Mouse (Mus musculus): ENCODE measurements around the gene Nln. TPM values are rescaled to one million over a fixed set of nuclear protein-coding genes. Genes with fewer than 3 reads are reported as not detected.
A peak's percentile ranks its signal among the peaks of the same experiment; 100 is the strongest.

The Nln gene
- polyA plus RNA-seq, 1 experiment from 2014 or later = 70.8 TPM

GRCm38 (mm10) chr13:104061975-104062750, 47.3 kb downstream of the Nln start:
- Histone ChIP-seq H3K36me3 (replicated peaks) (peaks cover 19% of the 10 kb centered on the region; the same call in 1 of the 2 replicates), H3K27ac (no peak overlapping the region; the same call in 1 of the 2 replicates), H3K9ac (no peak overlapping the region), H3K4me2 (no peak overlapping the region), H3K27me3 (replicated peaks) (no peaks in the 10 kb centered on the region), H3K4me1 (no peaks in the 10 kb centered on the region), H3K4me3 (no peak overlapping the region), H3K9me3 (no peaks in the 10 kb centered on the region)
- ATAC-seq (replicated peaks) = 0 out of 2 replicates have a peak, but pooled peaks have one; percentile 60
- 63% methylated on average over 2 of the region's 2 CpGs for WGBS

- Histone ChIP-seq H3K27ac (no peak overlapping the region), H3K4me1 (no peaks in the 10 kb centered on the region), H3K9me3 (no peaks in the 10 kb centered on the region), H3K9ac (no peak overlapping the region), H3K4me3 (no peak overlapping the region), H3K36me3 (replicated peaks) (peaks cover 25% of the 10 kb centered on the region; the same call in 1 of the 2 replicates), H3K4me2 (no peak overlapping the region), H3K27me3 (replicated peaks) (no peaks in the 10 kb centered on the region)
- ATAC-seq (replicated peaks) = no peak
- WGBS = 83% methylated on average over 1 of the region's 1 CpGs
Observed at GRCm38 (mm10) chr13:104060231-104060630, 49.2 kb downstream of the Nln start.

- WGBS = 75% methylated on average over 4 of the region's 4 CpGs
Observed at GRCm38 (mm10) chr13:104059536-104059935, 49.9 kb downstream of the Nln start.

GRCm38 (mm10) chr13:104058761-104059160, 50.7 kb downstream of the Nln start:
- peaks cover 21% of the 10 kb centered on the region; the same call in 1 of the 2 replicates for H3K36me3 ChIP-seq (replicated peaks)
- no peak for ATAC-seq (replicated peaks)
- no peaks in the 10 kb centered on the region for H3K27me3 ChIP-seq (replicated peaks)
- H3K27ac ChIP-seq = no peak overlapping the region
- H3K9me3 ChIP-seq = no peaks in the 10 kb centered on the region
- no peak overlapping the region for H3K4me2 ChIP-seq
- WGBS = 90% methylated on average over 9 of the region's 9 CpGs
- no peak overlapping the region for H3K9ac ChIP-seq
- no peaks in the 10 kb centered on the region for H3K4me1 ChIP-seq
- no peak overlapping the region for H3K4me3 ChIP-seq

More at GRCm38 (mm10) chr13:104059536-104059935, 49.9 kb downstream of the Nln start:
- Histone ChIP-seq H3K4me2 (no peak overlapping the region), H3K36me3 (replicated peaks) (peaks cover 25% of the 10 kb centered on the region; the same call in 1 of the 2 replicates), H3K4me3 (no peak overlapping the region), H3K27me3 (replicated peaks) (no peaks in the 10 kb centered on the region), H3K27ac (no peak overlapping the region), H3K4me1 (no peaks in the 10 kb centered on the region), H3K9ac (no peak overlapping the region), H3K9me3 (no peaks in the 10 kb centered on the region)
- no peak for ATAC-seq (replicated peaks)

- no peaks in the 10 kb centered on the region for H3K27me3 ChIP-seq (replicated peaks)
- H3K4me1 ChIP-seq = no peaks in the 10 kb centered on the region
- ATAC-seq (replicated peaks) = no peak
- 92% methylated on average over 9 of the region's 9 CpGs for WGBS
- H3K4me2 ChIP-seq = no peak overlapping the region
- H3K9ac ChIP-seq = no peak overlapping the region
- H3K9me3 ChIP-seq = no peaks in the 10 kb centered on the region
- H3K36me3 ChIP-seq (replicated peaks) = peaks cover 21% of the 10 kb centered on the region
- H3K4me3 ChIP-seq = no peak overlapping the region
- H3K27ac ChIP-seq = no peak overlapping the region
Observed at GRCm38 (mm10) chr13:104052271-104052753, 57.1 kb downstream of the Nln start.

- Histone ChIP-seq H3K4me1 (no peaks in the 10 kb centered on the region), H3K27me3 (replicated peaks) (no peaks in the 10 kb centered on the region), H3K4me3 (no peak overlapping the region), H3K36me3 (replicated peaks) (peaks cover 20% of the 10 kb centered on the region), H3K9me3 (no peaks in the 10 kb centered on the region), H3K27ac (no peak overlapping the region), H3K4me2 (no peak overlapping the region), H3K9ac (no peak overlapping the region)
- ATAC-seq (replicated peaks) = peak; percentile 63
- WGBS = 46% methylated on average over 3 of the region's 3 CpGs
Observed at GRCm38 (mm10) chr13:104048835-104049234, 60.6 kb downstream of the Nln start.

GRCm38 (mm10) chr13:104045108-104045507, 64.3 kb downstream of the Nln start:
- H3K4me3 ChIP-seq = no peak overlapping the region
- ATAC-seq (replicated peaks) = no peak
- H3K9ac ChIP-seq = no peak overlapping the region
- 84% methylated on average over 4 of the region's 4 CpGs for WGBS
- no peaks in the 10 kb centered on the region for H3K4me1 ChIP-seq
- no peak overlapping the region for H3K4me2 ChIP-seq
- H3K27me3 ChIP-seq (replicated peaks) = no peaks in the 10 kb centered on the region
- H3K36me3 ChIP-seq (replicated peaks) = peaks cover 17% of the 10 kb centered on the region
- H3K27ac ChIP-seq = no peak overlapping the region
- no peaks in the 10 kb centered on the region for H3K9me3 ChIP-seq

GRCm38 (mm10) chr13:104044332-104044731, 65.1 kb downstream of the Nln start:
- Histone ChIP-seq H3K4me2 (no peak overlapping the region), H3K4me3 (no peak overlapping the region), H3K36me3 (replicated peaks) (peaks cover 14% of the 10 kb centered on the region), H3K9ac (no peak overlapping the region), H3K9me3 (no peaks in the 10 kb centered on the region), H3K27me3 (replicated peaks) (no peaks in the 10 kb centered on the region), H3K4me1 (no peaks in the 10 kb centered on the region), H3K27ac (no peak overlapping the region)
- 91% methylated on average over 4 of the region's 4 CpGs for WGBS
- ATAC-seq (replicated peaks) = no peak

GRCm38 (mm10) chr13:104042738-104043137, 66.7 kb downstream of the Nln start:
- Histone ChIP-seq H3K36me3 (replicated peaks) (peaks cover 14% of the 10 kb centered on the region), H3K9ac (no peak overlapping the region), H3K9me3 (no peaks in the 10 kb centered on the region), H3K4me3 (no peak overlapping the region), H3K4me2 (no peak overlapping the region), H3K27ac (no peak overlapping the region), H3K27me3 (replicated peaks) (no peaks in the 10 kb centered on the region), H3K4me1 (no peaks in the 10 kb centered on the region)
- ATAC-seq (replicated peaks) = no peak
- 89% methylated on average over 8 of the region's 8 CpGs for WGBS

GRCm38 (mm10) chr13:104041481-104041880, 67.9 kb downstream of the Nln start:
- 93% methylated on average over 7 of the region's 7 CpGs for WGBS
- Histone ChIP-seq H3K9me3 (no peaks in the 10 kb centered on the region), H3K36me3 (replicated peaks) (peaks cover 8% of the 10 kb centered on the region; the same call in 1 of the 2 replicates), H3K4me2 (no peak overlapping the region), H3K4me1 (no peaks in the 10 kb centered on the region), H3K4me3 (no peak overlapping the region), H3K27ac (no peak overlapping the region), H3K9ac (no peak overlapping the region), H3K27me3 (replicated peaks) (no peaks in the 10 kb centered on the region)
- ATAC-seq (replicated peaks) = no peak

- H3K27me3 ChIP-seq (replicated peaks) = no peaks in the 10 kb centered on the region
- no peak overlapping the region for H3K4me2 ChIP-seq
- WGBS = 83% methylated on average over 4 of the region's 4 CpGs
- no peaks in the 10 kb centered on the region for H3K9me3 ChIP-seq
- no peak overlapping the region for H3K4me3 ChIP-seq
- ATAC-seq (replicated peaks) = no peak
- H3K36me3 ChIP-seq (replicated peaks) = peaks cover 8% of the 10 kb centered on the region; the same call in 1 of the 2 replicates
- H3K4me1 ChIP-seq = no peaks in the 10 kb centered on the region
- no peak overlapping the region for H3K27ac ChIP-seq
- H3K9ac ChIP-seq = no peak overlapping the region
Observed at GRCm38 (mm10) chr13:104040950-104041349, 68.5 kb downstream of the Nln start.

GRCm38 (mm10) chr13:104039861-104040260, 69.6 kb downstream of the Nln start:
- H3K4me2 ChIP-seq = no peak overlapping the region
- ATAC-seq (replicated peaks) = no peak

GRCm38 (mm10) chr13:104038891-104039290, 70.5 kb downstream of the Nln start:
- Histone ChIP-seq H3K4me3 (no peak overlapping the region), H3K9me3 (no peaks in the 10 kb centered on the region), H3K36me3 (replicated peaks) (peaks cover 10% of the 10 kb centered on the region; the same call in 1 of the 2 replicates), H3K4me1 (no peaks in the 10 kb centered on the region), H3K27ac (no peak overlapping the region), H3K9ac (no peak overlapping the region), H3K4me2 (no peak overlapping the region), H3K27me3 (replicated peaks) (no peaks in the 10 kb centered on the region)
- WGBS = 95% methylated on average over 7 of the region's 7 CpGs
- no peak for ATAC-seq (replicated peaks)

More at GRCm38 (mm10) chr13:104039861-104040260, 69.6 kb downstream of the Nln start:
- Histone ChIP-seq H3K9ac (no peak overlapping the region), H3K9me3 (no peaks in the 10 kb centered on the region), H3K27me3 (replicated peaks) (no peaks in the 10 kb centered on the region), H3K4me1 (no peaks in the 10 kb centered on the region), H3K27ac (no peak overlapping the region), H3K36me3 (replicated peaks) (peaks cover 8% of the 10 kb centered on the region; the same call in 1 of the 2 replicates), H3K4me3 (no peak overlapping the region)
- 64% methylated on average over 4 of the region's 4 CpGs for WGBS

All from midbrain, embryonic 15.5 days (tissue).